Mouse (Mus musculus): Measurements from ENCODE around the gene Slc34a2. TPM values are rescaled to one million over a fixed set of nuclear protein-coding genes. Genes with fewer than 3 reads are reported as not detected.

Slc34a2 gene
- polyA plus RNA-seq, 1 experiment from 2014 or later = 3.9 TPM

DNA sequence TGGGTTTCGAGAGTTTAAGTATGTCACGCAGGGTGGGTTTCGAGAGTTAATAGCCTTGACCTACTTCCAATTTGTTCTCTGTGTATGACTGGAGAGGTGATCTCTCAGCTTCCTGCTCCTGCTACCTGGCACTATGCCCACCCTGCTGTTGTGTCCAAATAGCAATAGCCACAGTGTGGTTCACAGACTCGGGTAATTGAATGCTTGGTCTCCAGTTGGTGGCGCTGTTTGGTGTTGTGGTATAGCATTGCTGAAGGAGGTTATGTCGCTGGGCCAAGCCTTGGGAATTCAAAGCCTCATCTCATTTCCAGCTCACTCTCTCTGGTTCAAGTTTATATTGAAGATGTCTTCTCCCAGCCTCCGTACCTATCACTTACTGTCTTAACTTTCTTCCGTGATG is 67.8 kb downstream of the Slc34a2 start:
- no peaks in the 10 kb centered on the region for H3K9me3 ChIP-seq (replicated peaks; ENCODE audit: low read length)
- H3K9ac ChIP-seq (ENCODE audit: low read depth, low read length) = no peak overlapping the region
- peaks cover 17% of the 10 kb centered on the region; the same call in 1 of the 2 replicates for H3K4me1 ChIP-seq (replicated peaks; ENCODE audit: insufficient read depth, low read length)
- ATAC-seq (replicated peaks; ENCODE audit: low FRiP score, low read depth) = peak; percentile 20; the same call in 1 of the 2 replicates
- WGBS = 61% methylated on average over 8 of the region's 8 CpGs
- peak; percentile 47 for DNase-seq (ENCODE audit: low spot score)
- no peak overlapping the region for H3K4me3 ChIP-seq (replicated peaks; ENCODE audit: low read depth, low read length)
- H3K27ac ChIP-seq = no peak overlapping the region
- H3K4me2 ChIP-seq (ENCODE audit: low read length) = no peak overlapping the region
- peak; percentile 61 for TF ChIP-seq CTCF (IDR thresholded peaks at IDR 0.05; ENCODE audit: low read depth)
- no peaks in the 10 kb centered on the region for H3K27me3 ChIP-seq (ENCODE audit: insufficient read depth, low read length)
- no peaks in the 10 kb centered on the region for H3K36me3 ChIP-seq (ENCODE audit: insufficient read depth, low read length)

DNA sequence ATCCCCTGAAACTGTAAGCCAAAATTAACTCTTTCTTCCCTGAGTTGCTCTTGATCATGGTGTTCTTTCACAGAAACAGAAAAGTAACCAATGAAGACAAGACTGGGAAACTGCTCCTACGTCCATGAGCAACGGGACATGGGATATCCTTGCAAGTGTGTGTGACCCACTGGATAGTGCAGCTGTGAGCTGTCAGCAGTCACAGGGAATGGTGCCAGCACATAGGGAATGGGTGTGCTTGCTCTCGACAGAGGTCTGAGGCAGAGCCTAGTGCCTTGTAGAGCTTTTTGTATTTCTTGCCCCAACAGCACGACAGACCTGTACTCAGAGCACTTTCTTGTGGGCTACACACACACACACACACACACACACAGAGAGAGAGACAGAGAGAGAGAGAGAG is 68.2 kb downstream of the Slc34a2 start:
- no peak for TF ChIP-seq CTCF (IDR thresholded peaks at IDR 0.05; ENCODE audit: low read depth)
- DNase-seq (ENCODE audit: low spot score) (no peak), ATAC-seq (replicated peaks; ENCODE audit: low FRiP score, low read depth) (no peak)
- no peak overlapping the region for H3K9ac ChIP-seq (ENCODE audit: low read depth, low read length)
- no peak overlapping the region for H3K27ac ChIP-seq
- H3K9me3 ChIP-seq (replicated peaks; ENCODE audit: low read length) = no peaks in the 10 kb centered on the region
- 60% methylated on average over 4 of the region's 4 CpGs for WGBS
- H3K4me1 ChIP-seq (replicated peaks; ENCODE audit: insufficient read depth, low read length) = peaks cover 19% of the 10 kb centered on the region; the same call in 1 of the 2 replicates
- no peak overlapping the region for H3K4me3 ChIP-seq (replicated peaks; ENCODE audit: low read depth, low read length)
- no peak overlapping the region for H3K4me2 ChIP-seq (ENCODE audit: low read length)
- no peaks in the 10 kb centered on the region for H3K36me3 ChIP-seq (ENCODE audit: insufficient read depth, low read length)
- H3K27me3 ChIP-seq (ENCODE audit: insufficient read depth, low read length) = no peaks in the 10 kb centered on the region

DNA sequence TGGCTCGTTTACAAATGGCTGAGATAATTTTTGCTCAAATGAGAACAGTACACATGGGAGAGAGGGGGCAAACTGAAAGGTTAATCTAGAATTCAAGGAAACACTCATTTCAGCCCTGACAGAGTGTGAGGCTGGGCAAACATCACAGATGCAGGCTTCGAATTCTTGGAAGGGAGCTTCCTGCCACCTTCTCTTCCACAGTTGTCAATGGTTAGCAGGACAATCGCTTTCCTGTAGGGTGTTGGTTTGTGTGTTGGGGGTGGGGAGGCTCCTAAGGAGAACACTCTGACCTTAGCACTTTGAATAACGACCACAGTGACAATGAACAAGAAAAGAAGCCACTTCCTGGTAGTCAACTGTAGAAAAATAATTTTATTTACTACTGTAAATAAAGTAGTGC is 68.8 kb downstream of the Slc34a2 start:
- H3K4me2 ChIP-seq (ENCODE audit: low read length) = no peak overlapping the region
- no peaks in the 10 kb centered on the region for H3K36me3 ChIP-seq (ENCODE audit: insufficient read depth, low read length)
- no peaks in the 10 kb centered on the region for H3K27me3 ChIP-seq (ENCODE audit: insufficient read depth, low read length)
- no peak for ATAC-seq (replicated peaks; ENCODE audit: low FRiP score, low read depth)
- no peak overlapping the region for H3K9ac ChIP-seq (ENCODE audit: low read depth, low read length)
- no peak overlapping the region for H3K27ac ChIP-seq
- WGBS = 42% methylated on average over 4 of the region's 4 CpGs
- no peak for DNase-seq (ENCODE audit: low spot score)
- H3K4me1 ChIP-seq (replicated peaks; ENCODE audit: insufficient read depth, low read length) = peaks cover 19% of the 10 kb centered on the region; the same call in 1 of the 2 replicates
- no peaks in the 10 kb centered on the region for H3K9me3 ChIP-seq (replicated peaks; ENCODE audit: low read length)
- H3K4me3 ChIP-seq (replicated peaks; ENCODE audit: low read depth, low read length) = no peak overlapping the region
- TF ChIP-seq CTCF (IDR thresholded peaks at IDR 0.05; ENCODE audit: low read depth) = no peak

DNA sequence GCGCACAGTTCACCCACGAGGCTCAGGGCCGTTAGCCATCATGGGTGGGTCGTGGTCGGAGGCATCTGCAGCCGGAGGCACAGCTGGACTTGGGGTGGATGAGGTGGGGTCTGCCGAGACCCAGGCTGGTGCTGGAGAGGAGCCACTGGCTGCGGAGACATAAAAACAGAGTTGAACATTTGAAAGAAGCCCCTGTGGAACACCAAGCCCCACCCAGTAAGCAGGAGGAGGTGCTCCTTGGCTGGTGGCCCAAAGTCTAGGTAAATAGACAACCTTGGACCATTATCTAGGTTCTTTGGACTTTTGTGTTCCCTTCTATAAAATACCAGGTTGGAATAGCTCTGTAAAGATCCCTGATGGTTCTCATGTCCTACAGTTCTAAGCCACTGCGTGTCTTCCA is 70.1 kb downstream of the Slc34a2 start:
- no peaks in the 10 kb centered on the region for H3K36me3 ChIP-seq (ENCODE audit: insufficient read depth, low read length)
- no peak for DNase-seq (ENCODE audit: low spot score)
- H3K4me3 ChIP-seq (replicated peaks; ENCODE audit: low read depth, low read length) = no peak overlapping the region
- no peaks in the 10 kb centered on the region for H3K27me3 ChIP-seq (ENCODE audit: insufficient read depth, low read length)
- no peaks in the 10 kb centered on the region for H3K9me3 ChIP-seq (replicated peaks; ENCODE audit: low read length)
- no peak for TF ChIP-seq CTCF (IDR thresholded peaks at IDR 0.05; ENCODE audit: low read depth)
- peaks cover 14% of the 10 kb centered on the region; the same call in 1 of the 2 replicates for H3K4me1 ChIP-seq (replicated peaks; ENCODE audit: insufficient read depth, low read length)
- no peak overlapping the region for H3K4me2 ChIP-seq (ENCODE audit: low read length)
- H3K9ac ChIP-seq (ENCODE audit: low read depth, low read length) = no peak overlapping the region
- WGBS = 69% methylated on average over 9 of the region's 9 CpGs
- no peak overlapping the region for H3K27ac ChIP-seq
- ATAC-seq (replicated peaks; ENCODE audit: low FRiP score, low read depth) = no peak

DNA sequence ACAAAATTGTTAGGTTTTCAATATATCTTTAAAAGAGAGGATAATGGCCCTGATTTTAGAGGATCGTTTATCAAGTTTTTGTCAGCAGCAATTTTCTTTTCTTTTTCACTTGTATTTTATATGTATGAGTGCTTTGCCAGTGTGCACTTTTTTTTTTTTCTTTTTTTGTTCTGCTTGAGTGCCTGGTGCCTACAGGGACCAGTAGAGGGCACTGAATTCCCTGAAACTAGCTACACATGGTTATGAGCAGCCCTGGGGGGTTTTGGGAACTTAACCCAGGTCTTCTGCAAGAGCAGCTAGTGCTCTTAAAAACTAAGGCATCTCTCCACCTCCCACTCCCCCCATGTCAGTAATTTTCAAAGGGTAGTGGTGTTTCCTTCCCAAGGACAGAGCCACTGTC is 70.8 kb downstream of the Slc34a2 start:
- WGBS = 82% methylated on average over 1 of the region's 1 CpGs
- Histone ChIP-seq H3K27me3 (ENCODE audit: insufficient read depth, low read length) (no peaks in the 10 kb centered on the region), H3K4me2 (ENCODE audit: low read length) (no peak overlapping the region)

DNA sequence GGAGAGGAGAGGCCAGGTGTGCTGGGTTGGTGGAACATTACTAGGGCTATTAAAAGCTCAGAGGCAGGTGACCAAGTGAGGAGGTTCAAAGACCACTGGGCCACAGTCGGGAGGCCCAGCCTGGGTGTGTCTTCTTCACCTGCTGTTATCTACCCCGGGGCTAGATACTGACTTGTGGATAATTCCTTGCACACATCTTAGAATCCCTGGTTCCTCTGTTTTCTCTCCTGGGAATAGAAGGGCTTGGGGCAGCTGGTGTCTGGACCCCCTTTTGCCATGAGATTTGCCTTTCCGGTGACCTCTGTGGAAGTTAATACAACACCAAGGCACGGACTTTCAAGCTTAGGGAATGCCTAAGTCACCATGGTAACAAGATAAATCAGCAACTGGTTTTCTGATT is 72.3 kb downstream of the Slc34a2 start:
- no peak overlapping the region for H3K9ac ChIP-seq (ENCODE audit: low read depth, low read length)
- no peaks in the 10 kb centered on the region for H3K27me3 ChIP-seq (ENCODE audit: insufficient read depth, low read length)
- ATAC-seq (replicated peaks; ENCODE audit: low FRiP score, low read depth) = peak; percentile 47
- 54% methylated on average over 4 of the region's 4 CpGs for WGBS
- no peaks in the 10 kb centered on the region for H3K9me3 ChIP-seq (replicated peaks; ENCODE audit: low read length)
- H3K4me2 ChIP-seq (ENCODE audit: low read length) = 0 out of 2 replicates have a peak overlapping the region, but pooled peaks have one; percentile 14
- no peak overlapping the region for H3K4me3 ChIP-seq (replicated peaks; ENCODE audit: low read depth, low read length)
- no peak for TF ChIP-seq CTCF (IDR thresholded peaks at IDR 0.05; ENCODE audit: low read depth)
- peaks cover 14% of the 10 kb centered on the region; the same call in 1 of the 2 replicates for H3K4me1 ChIP-seq (replicated peaks; ENCODE audit: insufficient read depth, low read length)
- no peaks in the 10 kb centered on the region for H3K36me3 ChIP-seq (ENCODE audit: insufficient read depth, low read length)
- peak overlapping the region; percentile 82 for H3K27ac ChIP-seq
- DNase-seq (ENCODE audit: low spot score) = no peak

More for the DNA sequence above, 70.8 kb downstream of the Slc34a2 start:
- DNase-seq (ENCODE audit: low spot score) (no peak), ATAC-seq (replicated peaks; ENCODE audit: low FRiP score, low read depth) (no peak)
- H3K4me1 ChIP-seq (replicated peaks; ENCODE audit: insufficient read depth, low read length) = peaks cover 14% of the 10 kb centered on the region; the same call in 1 of the 2 replicates
- no peaks in the 10 kb centered on the region for H3K36me3 ChIP-seq (ENCODE audit: insufficient read depth, low read length)
- no peak overlapping the region for H3K4me3 ChIP-seq (replicated peaks; ENCODE audit: low read depth, low read length)
- TF ChIP-seq CTCF (IDR thresholded peaks at IDR 0.05; ENCODE audit: low read depth) = peak; percentile 42; the same call in 1 of the 2 replicates
- H3K9me3 ChIP-seq (replicated peaks; ENCODE audit: low read length) = no peaks in the 10 kb centered on the region
- no peak overlapping the region for H3K27ac ChIP-seq
- no peak overlapping the region for H3K9ac ChIP-seq (ENCODE audit: low read depth, low read length)

DNA sequence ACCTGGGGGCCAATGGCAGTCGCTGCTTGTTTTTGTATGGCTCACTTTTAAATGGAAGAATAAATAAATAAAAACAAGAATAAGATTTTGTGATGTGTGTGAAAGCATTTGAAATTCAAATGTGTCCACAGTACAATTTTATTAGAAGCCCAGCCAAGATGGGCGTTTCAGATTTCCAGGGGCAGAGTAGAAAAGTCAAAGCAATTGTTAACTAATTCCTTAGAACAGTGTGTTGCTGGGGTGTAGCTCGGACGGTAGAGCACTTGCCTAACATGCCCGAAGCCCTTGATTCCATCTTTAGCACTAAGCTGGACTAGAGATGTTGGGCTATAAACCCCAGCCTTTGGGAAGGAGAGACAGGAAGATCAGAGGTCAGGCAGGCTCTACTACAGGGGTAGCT is 73.2 kb downstream of the Slc34a2 start:
- no peak for TF ChIP-seq CTCF (IDR thresholded peaks at IDR 0.05; ENCODE audit: low read depth)
- H3K4me2 ChIP-seq (ENCODE audit: low read length) = peak overlapping the region; percentile 14; the same call in 1 of the 2 replicates
- H3K9ac ChIP-seq (ENCODE audit: low read depth, low read length) = no peak overlapping the region
- peaks cover 9% of the 10 kb centered on the region; the same call in 1 of the 2 replicates for H3K4me1 ChIP-seq (replicated peaks; ENCODE audit: insufficient read depth, low read length)
- no peaks in the 10 kb centered on the region for H3K27me3 ChIP-seq (ENCODE audit: insufficient read depth, low read length)
- H3K9me3 ChIP-seq (replicated peaks; ENCODE audit: low read length) = no peaks in the 10 kb centered on the region
- ATAC-seq (replicated peaks; ENCODE audit: low FRiP score, low read depth) (no peak), DNase-seq (ENCODE audit: low spot score) (no peak)
- WGBS = 39% methylated on average over 5 of the region's 5 CpGs
- H3K27ac ChIP-seq = peak overlapping the region; percentile 82
- no peaks in the 10 kb centered on the region for H3K36me3 ChIP-seq (ENCODE audit: insufficient read depth, low read length)
- H3K4me3 ChIP-seq (replicated peaks; ENCODE audit: low read depth, low read length) = no peak overlapping the region
